Mouse (Mus musculus) activated CD4-positive, CD25-positive, alpha-beta regulatory T cell, adult 4 months (primary cell): ENCODE measurements around the gene Gabbr2. TPM values are rescaled to one million over a fixed set of nuclear protein-coding genes. Genes with fewer than 3 reads are reported as not detected.

ENCODE experiments used
- ATAC-seq: one replicate; pipeline ENCODE4 v1.8.0; 2017
- polyA plus RNA-seq, 2 experiments: library from polyadenylated mRNA; unstranded; fragments of 100-300 nt; shearing (Covaris generic); gene quantifications; one replicate each; pipeline ENCODE4 v1.2.1; 2017

Gabbr2 gene
- under 1 TPM in 1 of 2 experiments, not detected in 1; 0.20 TPM for polyA plus RNA-seq

DNA sequence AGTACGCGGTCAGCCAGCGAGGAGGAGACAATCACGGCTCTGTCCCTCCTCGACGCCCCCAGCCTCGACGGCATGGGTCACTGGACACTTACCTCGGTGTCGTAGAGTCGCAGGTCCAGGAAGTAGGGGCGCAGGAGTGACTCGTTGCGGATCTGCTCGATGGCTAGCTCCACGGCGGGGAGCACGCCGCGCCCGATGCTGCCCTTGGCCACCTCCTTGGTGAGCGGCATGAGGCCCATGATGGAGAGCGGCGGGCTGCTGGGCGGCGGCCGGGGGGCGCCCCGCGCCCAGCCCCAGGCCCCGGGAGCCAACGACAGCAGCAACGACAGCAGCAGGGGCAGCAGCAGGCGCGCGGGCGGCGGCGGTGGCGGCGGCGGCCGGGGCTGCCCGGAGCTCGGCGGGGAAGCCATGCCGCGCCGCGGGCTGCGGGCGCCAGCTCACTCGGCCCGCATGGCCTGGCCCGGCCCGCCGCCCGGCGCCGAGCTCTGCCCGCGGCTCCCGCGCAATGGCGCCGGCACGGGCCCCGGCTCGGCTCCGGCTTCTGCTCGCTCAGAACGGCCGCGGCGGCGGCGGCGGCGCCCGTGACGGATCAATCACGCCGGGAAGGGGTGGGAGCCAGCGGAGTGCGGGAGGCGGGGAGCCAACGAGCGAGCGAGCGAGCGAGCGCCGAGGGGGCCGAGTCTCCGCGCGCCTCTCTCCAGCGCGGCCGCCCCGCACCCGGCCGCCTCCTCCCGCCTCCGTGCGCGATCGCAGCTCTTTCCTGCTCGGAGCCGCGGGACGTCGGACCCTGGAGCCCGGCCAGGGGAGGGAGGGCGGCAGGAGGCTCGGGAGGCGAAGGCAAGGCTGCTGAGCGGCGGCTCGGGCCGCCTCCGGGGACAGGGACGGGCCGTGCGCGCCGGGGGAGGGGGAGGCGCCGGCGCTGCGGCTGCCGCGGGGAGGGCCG, at the start of gene Gabbr2:
TSS of gene Gabbr2 (minus strand) at position 858 of the 943 bp plus-strand sequence.
- ATAC-seq, result no peak

DNA sequence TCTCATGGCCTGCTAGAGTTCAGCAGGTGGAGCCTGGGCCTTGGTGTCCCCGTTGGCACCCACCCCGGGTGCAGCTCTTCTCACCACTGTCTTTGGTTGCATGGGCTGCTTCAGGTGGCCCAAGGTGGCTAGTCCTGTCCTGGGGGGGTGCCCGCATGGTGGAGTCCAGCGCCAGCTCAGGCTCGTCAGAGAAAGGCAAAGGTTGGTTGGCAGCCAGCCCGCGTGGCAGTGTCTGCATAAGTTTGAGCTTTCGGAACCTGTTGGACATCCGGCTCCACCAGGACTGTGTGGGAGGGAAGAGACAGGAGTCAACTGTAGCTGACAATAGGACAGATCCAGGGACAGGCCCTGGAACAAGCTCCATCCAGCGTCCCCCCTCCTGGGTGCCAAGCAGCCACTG, 47.9 kb upstream of the Gabbr2 start:
- ATAC-seq, result no peak

DNA sequence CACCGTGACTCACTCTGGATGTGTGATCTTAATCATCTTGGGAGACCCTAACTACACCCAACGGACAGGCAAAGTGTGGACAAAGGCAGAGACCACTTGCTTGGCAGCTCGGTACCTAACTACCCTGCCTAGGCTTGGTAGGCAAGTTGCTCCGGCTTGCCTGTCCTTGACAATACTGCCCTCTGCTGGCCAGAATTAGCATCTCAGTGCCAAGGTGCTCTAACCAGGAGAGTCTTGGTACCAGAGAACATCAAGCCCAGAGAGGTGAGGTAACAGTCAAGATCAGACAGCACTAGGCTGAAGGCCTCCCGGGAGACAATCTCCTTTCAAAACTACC, 45.6 kb upstream of the Gabbr2 start:
- peak; percentile 77 for ATAC-seq

DNA sequence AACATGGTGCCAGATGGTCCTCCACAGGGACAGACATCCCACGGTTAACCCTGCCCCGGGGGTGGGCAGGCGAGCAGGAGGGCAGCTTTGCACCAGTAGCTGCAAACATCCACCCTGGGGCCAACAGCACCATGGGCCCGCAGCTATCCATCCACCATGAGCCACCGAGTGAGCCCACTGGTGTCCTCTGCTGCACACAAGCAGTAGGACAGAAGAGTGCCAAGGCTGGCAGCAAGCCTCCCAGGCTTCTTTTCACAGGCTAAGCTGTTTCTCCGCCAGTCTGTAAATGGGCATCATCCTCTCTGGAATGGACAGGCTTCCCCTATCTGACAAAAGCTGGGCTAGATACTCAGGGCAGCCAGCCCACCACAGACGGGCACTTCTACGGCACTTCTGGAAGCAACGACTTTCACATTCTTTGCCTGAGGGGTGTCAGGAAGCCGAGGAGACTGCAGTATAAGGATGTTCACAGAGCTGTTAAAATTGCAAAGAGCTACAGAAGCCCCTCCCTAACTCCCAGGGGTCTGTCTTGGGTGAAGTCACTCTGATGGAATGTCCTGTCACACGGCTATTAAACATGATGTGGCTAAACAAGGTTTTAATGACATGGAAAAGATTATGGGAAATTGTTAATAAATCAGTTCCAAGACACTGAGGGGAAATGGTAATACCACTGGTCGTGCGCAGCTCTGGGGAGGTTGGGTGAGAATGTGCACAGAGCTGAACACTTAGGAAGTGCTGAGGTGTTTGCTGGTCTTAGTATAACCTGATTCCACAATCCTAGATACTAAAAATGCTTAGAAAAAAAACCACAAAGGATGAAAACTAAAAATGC, 45.0 kb upstream of the Gabbr2 start:
- no peak for ATAC-seq

DNA sequence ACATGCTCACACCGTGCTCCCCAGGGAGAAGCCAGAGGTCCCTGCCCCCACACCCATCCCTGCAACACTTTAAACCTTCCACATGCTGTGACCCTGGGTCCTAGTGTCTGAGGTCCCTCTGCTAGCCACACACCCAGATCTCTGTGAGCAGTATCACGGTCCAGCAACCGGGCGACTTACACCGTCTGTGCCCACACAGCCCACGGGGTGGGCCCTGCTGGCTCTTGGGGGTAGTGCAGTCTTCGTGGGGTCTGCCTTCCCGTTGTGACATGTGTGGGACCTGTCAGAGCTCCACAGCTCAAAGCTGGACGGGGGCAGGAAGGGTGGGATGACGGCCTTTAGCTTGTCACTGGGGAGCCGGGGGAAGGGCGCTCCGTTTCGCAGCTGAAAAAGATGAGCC, 43.9 kb upstream of the Gabbr2 start:
- ATAC-seq, result no peak

DNA sequence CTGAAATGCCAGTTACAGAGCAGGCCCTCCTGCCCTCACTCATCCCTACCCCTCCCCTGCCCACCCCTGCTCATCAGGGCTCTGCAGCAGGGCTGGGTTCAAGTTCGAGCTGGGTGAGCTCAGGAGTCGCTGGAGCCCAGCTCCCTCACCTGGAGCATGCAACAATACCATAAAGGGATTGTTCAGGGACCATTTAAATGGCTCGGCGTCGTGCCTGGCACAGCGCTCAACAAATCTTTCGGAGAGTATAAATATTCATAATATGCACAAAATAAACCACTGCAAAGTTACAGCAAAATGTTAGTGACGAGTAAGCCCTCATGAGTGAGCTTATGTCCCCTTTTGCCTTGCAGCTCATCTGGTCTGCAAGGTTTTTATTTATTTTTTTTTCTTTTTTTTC, 40.5 kb upstream of the Gabbr2 start:
- no peak for ATAC-seq

DNA sequence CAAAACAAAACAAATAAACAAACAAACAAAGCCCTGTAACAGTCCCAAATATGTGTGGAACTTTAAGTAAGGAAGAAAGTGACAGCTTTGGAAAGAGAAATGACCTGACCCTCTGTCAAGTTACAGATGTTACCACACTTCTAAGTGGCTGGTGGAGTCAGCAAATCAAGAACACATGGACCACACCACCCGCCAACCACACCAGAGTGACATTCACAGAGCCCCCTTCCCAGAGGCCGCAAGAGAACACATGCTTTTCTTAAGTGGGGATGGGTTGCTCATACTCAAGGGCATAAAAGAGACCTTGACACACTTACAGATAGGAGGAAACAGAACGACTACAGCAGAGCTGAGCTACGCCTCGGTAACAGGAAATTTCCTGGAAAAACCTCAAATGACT, 37.1 kb upstream of the Gabbr2 start:
- no peak for ATAC-seq

DNA sequence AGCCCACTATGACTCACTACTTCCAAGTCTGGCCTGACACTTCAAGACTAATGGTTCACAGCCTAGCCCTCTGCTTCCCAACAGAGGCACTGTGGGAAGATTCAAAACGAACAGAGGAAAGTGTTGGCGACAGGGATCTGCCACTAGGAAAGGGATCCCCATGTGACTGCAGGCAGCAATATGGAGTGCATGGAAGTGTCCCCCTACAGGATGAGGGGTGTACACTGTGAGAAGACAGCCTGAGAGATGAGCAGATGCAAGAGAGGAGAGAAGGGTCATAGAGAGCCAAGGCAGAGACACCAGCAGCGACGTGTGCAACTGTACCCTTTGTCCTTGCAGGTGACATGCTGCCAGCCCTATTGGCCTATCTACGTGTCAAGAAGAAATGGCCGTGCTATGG, 32.3 kb upstream of the Gabbr2 start:
- no peak for ATAC-seq

DNA sequence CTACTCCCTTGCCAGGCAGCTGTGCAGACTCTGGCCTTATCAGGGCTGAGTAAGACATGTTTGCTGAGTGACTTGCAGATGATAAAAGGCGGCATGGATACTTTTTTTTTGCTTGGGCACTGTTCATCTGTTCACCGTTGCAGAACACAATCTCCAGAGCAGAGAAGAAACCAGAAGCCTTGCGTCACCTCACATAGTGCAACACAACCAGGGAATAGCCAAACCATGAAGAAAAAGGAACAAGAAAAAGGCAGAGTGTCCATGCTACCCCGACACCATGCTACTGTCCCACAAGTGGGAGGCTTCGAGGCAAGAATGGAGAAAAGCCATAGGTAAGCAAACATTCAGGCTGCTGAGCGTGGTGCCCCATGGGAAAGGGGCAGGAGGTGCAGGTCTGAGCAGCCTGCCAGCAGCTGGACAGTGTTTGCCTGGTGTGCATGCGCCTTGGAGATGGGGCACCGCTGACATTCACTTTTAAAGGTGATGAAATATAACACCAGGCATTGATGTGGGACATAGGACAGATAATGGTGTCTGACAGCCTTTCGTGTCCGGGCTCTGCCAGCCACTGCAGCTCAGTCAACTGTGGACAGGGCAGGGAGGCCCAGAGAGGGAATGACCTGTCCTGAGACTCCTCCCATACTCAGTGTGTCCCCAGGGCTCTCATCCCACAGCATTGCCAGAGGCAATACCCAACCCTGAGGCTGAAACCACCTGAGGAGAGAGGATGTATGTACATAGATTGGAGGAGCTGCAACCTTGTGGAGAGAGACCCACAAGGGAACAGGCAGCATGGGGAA, 31.3 kb upstream of the Gabbr2 start:
- no peak for ATAC-seq

DNA sequence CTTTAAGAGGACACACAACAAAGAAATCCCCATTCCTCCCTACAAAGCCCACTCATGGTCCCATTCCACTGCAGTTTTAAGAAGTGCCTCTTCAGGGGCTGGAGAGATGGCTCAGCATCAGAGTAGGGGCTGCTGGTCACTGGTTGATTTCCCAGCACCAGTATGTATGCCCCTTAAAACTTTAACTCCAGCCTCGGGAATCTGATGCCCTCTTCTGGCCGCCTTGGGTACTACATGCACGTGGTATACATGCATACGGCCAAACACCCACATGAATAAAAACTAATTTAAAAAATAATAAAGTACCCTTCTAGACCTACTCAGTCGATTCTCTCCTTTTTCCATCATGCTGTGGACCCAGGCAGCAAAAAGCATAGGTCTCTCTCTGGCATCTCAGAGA, 28.9 kb upstream of the Gabbr2 start:
- ATAC-seq, result no peak

DNA sequence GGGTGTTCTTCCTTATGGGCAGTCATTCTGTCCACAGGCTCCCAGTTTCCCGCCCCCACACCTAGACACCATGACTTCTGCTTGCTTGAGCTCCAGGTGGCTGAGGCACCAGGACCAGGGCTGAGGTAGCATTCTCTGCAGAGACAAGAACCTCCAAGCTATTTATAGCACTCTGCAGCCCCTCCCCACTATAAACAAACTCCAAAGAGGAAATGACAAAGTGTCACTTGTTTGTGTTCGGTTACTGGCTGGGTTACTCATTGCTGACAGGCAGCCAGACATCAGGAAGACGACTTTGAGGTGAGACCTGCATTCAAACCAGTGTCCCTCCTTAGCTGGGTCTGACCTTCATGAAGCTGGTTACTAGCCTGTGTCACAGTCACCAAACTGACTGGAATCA, 23.5 kb upstream of the Gabbr2 start:
- no peak for ATAC-seq

DNA sequence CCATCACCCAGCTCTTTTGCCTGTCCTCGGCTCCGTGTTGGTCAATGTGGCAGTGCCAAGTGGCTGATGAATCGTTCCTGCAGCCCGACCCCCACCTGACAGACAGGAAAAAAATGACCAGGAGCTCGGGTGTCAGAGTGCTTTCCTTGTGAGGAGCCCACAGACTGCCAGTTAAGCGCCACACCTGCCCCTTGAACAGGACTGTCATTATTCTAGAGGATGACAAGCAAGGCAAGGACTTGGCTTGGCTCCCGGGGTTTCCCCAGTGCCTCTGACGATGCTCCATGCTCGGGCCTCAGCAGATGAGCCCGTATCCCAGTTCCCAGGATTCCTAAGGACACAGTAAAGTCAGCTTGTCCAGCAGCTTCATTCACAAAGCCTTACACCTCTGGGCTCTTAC, 20.8 kb upstream of the Gabbr2 start:
- ATAC-seq, result no peak

DNA sequence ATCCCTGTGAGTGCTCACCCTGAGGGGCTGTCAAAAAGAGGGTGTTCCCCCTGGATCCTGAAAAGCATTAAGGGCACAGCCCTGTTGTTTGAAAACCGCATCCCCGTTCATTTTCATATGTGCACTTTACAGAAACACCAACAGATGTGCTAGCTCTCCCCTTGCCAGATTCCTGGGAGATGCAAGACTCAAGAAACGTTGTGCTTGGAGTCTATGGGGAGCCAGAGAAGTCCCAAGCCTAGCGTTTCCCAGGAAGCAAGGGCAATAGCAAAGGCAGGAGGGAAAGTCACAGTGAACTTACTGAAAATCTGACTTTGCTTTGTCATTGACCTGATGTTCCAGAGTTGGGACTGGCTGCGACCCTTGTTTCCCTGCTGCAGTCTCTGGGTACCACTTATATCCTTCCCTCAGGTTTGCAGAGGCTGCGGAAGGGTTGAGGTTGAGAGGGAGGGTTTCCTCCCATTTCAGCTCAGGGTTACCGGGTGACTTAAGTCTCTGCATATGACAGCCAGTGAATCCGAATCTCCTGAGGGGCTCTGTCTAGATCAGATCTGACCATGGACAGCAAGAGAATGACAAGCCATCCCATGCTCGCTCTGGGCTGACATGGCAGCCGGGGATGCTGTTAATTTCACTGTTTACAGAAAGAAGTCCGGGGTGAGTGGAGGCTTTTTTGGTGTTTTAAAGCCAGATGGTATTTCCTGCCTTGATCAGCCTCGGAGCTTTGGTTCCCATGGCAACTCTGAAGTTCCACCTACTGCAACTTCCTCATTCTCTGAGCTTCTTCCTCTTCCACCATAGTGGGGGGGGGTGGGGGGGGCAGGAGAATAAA, 18.9 kb upstream of the Gabbr2 start:
- ATAC-seq, result peak; percentile 98

DNA sequence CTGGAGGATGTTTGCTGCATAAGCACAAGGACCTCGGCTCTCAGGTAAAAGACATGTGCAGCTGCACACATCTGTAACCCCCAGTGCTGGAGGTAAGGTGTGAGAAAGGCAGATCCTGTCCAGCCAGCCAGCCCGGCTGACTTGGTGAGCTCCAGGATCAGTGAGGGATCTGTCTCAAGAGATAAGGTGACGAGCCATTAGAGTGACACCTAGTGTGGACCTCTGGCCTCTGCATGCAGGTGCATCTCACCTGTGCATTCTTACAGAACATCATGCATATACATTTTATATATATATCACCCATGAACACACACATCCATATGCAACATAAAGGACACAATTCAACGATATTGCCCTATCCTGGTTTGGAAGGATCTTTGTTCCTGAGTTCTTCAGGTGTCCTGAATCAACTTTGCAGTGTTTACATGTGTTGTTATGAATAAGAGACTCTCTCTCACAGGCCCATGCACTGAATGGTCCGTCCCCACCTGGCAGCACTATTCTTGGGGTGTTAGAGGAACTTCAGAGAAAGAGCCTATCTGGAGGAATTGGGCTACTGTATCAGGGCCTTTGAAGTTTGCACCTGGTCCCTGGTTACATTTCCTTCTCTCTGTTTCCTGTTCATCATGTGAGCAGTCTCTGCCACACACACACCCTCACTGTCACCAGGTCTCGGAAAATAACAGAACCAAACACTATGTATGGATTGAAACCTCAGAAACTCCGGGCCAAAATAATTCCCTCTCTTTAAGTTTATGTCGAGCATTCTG, 9.1 kb upstream of the Gabbr2 start:
- peak; percentile 63 for ATAC-seq

DNA sequence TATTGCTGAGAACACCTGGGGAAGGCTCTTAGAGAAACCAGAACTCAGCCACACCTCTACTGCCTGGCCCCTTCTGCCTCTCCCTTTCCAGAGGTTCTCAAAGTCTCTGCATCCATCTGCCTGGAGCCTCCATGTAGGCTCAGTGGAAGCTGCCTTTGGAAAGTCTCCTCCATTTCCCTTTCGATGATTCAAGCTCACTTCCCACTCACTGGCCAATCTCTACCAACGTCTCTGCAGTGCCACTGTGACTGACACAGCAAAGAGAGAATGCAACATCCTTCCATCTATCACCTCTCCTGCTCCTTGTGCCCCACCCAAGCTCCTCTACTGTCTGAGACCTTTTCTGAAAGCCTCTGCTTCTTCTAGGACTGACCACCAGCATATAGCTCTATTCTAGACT, 6.3 kb upstream of the Gabbr2 start:
- ATAC-seq, result no peak

DNA sequence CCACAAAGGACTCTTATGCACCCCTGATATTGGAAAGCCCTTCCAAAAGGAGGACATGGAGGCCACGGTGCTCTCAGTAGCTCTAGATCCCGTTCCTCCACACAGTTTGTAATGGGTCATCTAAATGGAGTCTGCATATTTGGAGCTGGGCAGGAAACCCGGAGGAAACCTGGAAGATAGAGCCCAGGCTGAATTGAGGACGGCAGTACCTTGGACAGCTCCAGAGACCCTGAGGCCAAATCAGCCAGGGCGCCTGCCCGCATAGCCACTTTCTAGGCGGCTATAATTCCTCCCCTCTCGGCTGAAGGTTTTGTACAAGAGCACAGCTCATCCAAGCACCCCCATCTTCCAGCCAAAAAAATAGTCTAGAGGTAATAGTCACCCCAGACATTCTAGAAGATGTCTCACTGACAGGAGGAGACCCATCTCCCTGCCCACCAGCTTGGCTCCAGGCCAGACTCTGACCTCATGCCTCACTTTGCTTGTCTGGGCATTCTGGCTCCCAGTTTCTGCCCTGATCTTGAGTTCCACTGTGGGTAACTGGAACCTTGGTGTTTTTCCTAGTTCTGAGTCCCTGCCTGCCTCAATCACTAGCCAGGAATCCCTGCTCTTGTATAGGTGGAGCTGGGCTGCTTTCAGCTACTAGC, 1.3 kb upstream of the Gabbr2 start:
- ATAC-seq, result no peak

DNA sequence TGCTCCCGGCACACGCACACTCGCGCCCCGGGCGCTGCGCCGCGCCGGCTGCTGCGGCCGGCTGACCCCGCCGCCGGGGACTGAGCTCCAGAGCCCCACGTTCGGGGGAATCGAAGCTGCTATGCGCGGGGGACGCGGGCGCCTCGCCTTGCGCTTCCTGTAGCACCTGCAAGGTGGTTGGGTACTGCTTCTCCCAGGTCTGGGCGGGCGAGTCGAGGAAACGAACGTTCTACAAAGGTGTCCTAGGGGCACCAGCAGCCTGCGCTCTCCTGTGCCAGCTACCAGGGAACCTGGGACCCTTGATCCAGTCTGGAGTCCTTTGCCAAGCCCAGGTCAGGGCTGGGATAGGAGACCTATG, 265 bp upstream of the Gabbr2 start:
- ATAC-seq, result no peak

DNA sequence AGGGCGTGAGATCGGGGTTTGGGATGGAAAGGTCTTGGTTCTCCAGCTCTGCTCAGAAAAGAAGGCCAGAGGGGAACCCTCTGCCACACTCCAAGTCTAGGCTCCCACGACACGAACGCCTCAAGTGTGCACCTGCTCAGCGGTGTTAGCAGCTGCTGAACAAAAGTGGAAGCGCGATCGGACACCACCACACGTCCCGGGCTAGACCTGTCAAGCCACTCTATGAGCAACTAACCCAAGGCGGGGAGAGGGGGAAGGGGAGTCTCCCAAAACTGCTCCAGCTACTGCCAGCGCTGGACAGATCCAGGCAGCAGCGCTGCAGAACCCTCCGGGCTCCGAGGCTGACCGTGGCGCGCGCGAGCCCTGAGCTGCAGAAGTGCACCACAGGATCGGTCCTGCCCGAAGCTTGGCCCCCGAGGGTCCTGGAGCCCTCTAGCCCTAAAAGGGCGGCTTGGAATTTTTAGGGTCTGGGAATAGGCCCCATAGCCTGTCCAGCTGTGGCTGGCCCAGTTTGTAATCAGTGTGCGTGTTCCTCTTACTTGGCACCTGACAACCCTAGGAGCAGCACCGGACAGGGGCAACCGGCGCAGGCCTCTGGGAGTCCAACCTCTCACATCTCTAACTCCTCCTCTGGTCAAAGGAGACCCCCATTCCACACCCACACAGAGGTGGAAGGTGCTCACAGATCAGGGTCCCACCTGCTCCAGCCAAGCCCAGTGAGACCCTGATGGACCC, 1.2 kb downstream of the Gabbr2 start:
- ATAC-seq, result no peak

DNA sequence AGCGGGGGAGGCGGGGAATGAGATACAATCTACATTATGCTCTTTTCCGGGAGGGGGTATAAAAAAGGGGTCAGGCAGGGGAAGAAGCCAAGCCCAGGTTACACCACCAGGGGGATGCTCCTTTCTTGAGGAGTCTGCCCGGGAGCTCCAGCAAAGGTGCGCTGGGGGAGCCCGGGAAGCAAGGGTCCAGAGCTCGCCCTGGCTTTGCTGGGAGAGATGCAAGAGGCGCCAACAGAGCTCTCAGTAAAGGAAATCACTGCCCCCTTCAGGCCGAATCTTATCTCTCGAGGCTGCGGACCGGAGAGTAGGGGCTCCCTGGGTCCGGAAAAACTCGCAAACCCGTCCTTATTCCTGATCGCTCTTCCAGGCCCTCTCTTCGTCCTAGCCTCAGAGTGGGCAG, 1.8 kb downstream of the Gabbr2 start:
- no peak for ATAC-seq

DNA sequence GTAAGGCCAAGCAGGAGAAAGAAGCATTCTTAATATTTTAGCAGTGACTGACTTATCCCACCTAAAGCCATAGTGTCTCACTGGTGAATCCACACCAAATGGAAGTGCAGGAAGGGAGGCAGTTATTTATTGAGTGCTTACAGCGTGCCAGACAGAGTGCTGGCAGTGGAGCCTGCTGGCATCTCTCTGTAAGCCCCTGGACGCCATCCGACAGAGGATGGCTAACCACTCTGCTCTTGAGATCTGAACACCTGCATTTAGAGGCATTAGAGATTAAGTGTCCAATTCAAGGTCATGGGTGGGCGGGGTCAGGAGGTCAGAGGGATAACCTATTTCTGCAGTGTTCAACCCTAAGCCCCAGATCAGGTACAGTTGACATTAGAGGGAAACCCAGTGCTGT, 2.8 kb downstream of the Gabbr2 start:
- ATAC-seq, result no peak
